Mouse (Mus musculus) myocyte (in vitro differentiated cells): Measurements from ENCODE around the gene Ttyh2.

Experiments
- MAX ChIP-seq: IDR thresholded peaks from one replicate; pipeline ENCODE4 v1.6.1; 2011; ENCODE audit warnings: low read depth, mild to moderate bottlenecking, control low read depth
- POLR2AphosphoS2 ChIP-seq: IDR thresholded peaks from one replicate; pipeline ENCODE4 v1.6.1; 2011; ENCODE audit warnings: low read depth, control low read depth; ENCODE audit not compliant: insufficient read length

- TF ChIP-seq POLR2AphosphoS2 (no peak), MAX (no peak)
These were observed 31.1 kb upstream of the Ttyh2 start for GRCm38 (mm10) chr11:114644122-114644521.
